Mouse (Mus musculus) myocyte (in vitro differentiated cells): ENCODE measurements around the gene C1qtnf7.

Experiments
- E2F4 ChIP-seq: IDR thresholded peaks from one replicate; pipeline ENCODE4 v1.6.1; 2011; ENCODE audit warnings: mild to moderate bottlenecking, control low read depth, moderate library complexity; ENCODE audit not compliant: insufficient read depth
- MAX ChIP-seq: IDR thresholded peaks from one replicate; pipeline ENCODE4 v1.6.1; 2011; ENCODE audit warnings: low read depth, mild to moderate bottlenecking, control low read depth
- MYOD1 ChIP-seq, 3 experiments: IDR thresholded peaks; one replicate each; pipeline ENCODE4 v1.6.1; 2011; ENCODE audit warnings: control low read depth in 2 of 3, low read depth in 2 of 3, mild to moderate bottlenecking in 2 of 3, moderate library complexity in 1 of 3; ENCODE audit not compliant: insufficient read length in 2 of 3, control insufficient read depth in 1 of 3
- POLR2A ChIP-seq: IDR thresholded peaks from one replicate; pipeline ENCODE4 v1.6.1; 2011; ENCODE audit warnings: low read depth, mild to moderate bottlenecking, control low read depth, moderate library complexity; ENCODE audit not compliant: insufficient read length
- POLR2AphosphoS2 ChIP-seq: IDR thresholded peaks from one replicate; pipeline ENCODE4 v1.6.1; 2011; ENCODE audit warnings: low read depth, control low read depth; ENCODE audit not compliant: insufficient read length
- TCF12 ChIP-seq: IDR thresholded peaks from one replicate; pipeline ENCODE4 v1.6.1; 2011; ENCODE audit warnings: mild to moderate bottlenecking, control low read depth; ENCODE audit not compliant: poor library complexity, insufficient read depth, severe bottlenecking
- TCF3 ChIP-seq: IDR thresholded peaks from one replicate; pipeline ENCODE4 v1.6.1; 2011; ENCODE audit warnings: low read depth, control low read depth; ENCODE audit not compliant: insufficient read length
- USF1 ChIP-seq: IDR thresholded peaks from one replicate; pipeline ENCODE4 v1.6.1; 2011; ENCODE audit warnings: low read depth, mild to moderate bottlenecking, control low read depth, moderate library complexity

DNA sequence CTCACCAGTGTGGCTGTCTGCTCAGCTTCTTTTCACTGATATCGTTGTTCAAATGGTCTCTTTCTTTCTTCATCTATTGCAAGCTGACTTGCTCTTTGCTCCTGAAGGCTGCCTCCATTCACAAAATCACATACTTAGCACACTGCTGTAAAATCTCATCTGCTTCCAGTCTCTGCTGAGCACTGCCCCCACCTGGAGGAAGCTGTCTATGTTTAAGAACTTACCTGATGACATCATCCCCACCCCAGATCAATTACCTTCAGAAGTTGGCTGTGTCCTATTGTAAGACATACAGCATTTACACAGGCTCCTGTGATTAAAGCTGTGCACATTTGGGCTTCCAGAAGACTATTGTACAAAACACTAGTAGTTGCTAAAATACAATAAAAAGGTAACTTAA, 13.5 kb upstream of the C1qtnf7 start:
- TF ChIP-seq POLR2AphosphoS2 (no peak), E2F4 (no peak), MYOD1 (IDR thresholded peaks at IDR 0.05; ENCODE audit: control insufficient read depth in 1 of 3, insufficient read length in 2 of 3, low read depth in 2 of 3) (no peak), MAX (no peak), POLR2A (no peak), TCF12 (no peak), USF1 (no peak), TCF3 (no peak)
